Mouse (Mus musculus): ENCODE results near the gene Rab25. TPM values are rescaled to one million over a fixed set of nuclear protein-coding genes. Genes with fewer than 3 reads are reported as not detected.

Gene Rab25
- polyA plus RNA-seq, 1 experiment: 184 TPM

GRCm38 (mm10) chr3:88500087-88500486 is 48.0 kb downstream of the Rab25 start:
- no peak for TF ChIP-seq POLR2A (IDR thresholded peaks at IDR 0.05; ENCODE audit: low read depth, low read length)
- TF ChIP-seq CTCF (IDR thresholded peaks at IDR 0.05; ENCODE audit: extremely low read depth, insufficient read length, insufficient replicate concordance, low read depth, low read length): no peak
- 82% methylated on average over 7 of the region's 7 CpGs for WGBS
- Histone ChIP-seq H3K27ac (ENCODE audit: insufficient read depth, low read depth, low read length) (no peak overlapping the region), H3K36me3 (ENCODE audit: control insufficient read depth, insufficient read depth, low read length) (peaks cover 6% of the 10 kb centered on the region; the same call in 1 of the 2 replicates), H3K4me1 (ENCODE audit: control insufficient read depth, insufficient read depth, insufficient read length, low read length) (peaks cover 43% of the 10 kb centered on the region), H3K4me3 (ENCODE audit: low read depth, low read length) (peak overlapping the region; percentile 34), H3K27me3 (ENCODE audit: control insufficient read depth, insufficient read depth, low read length) (no peaks in the 10 kb centered on the region)

- Histone ChIP-seq H3K27ac (ENCODE audit: insufficient read depth, low read depth, low read length) (no peak overlapping the region), H3K36me3 (ENCODE audit: control insufficient read depth, insufficient read depth, low read length) (peaks cover 6% of the 10 kb centered on the region; the same call in 1 of the 2 replicates), H3K4me3 (ENCODE audit: low read depth, low read length) (no peak overlapping the region), H3K27me3 (ENCODE audit: control insufficient read depth, insufficient read depth, low read length) (no peaks in the 10 kb centered on the region), H3K4me1 (ENCODE audit: control insufficient read depth, insufficient read depth, insufficient read length, low read length) (peaks cover 48% of the 10 kb centered on the region)
- 73% methylated on average over 4 of the region's 4 CpGs for WGBS
- TF ChIP-seq CTCF (IDR thresholded peaks at IDR 0.05; ENCODE audit: extremely low read depth, insufficient read length, insufficient replicate concordance, low read depth, low read length) (no peak), POLR2A (IDR thresholded peaks at IDR 0.05; ENCODE audit: low read depth, low read length) (no peak)
Measured at GRCm38 (mm10) chr3:88499580-88499979, 48.5 kb downstream of the Rab25 start.

- peak overlapping the region; percentile 82 for H3K27ac ChIP-seq (ENCODE audit: insufficient read depth, low read depth, low read length)
- H3K4me1 ChIP-seq (ENCODE audit: control insufficient read depth, insufficient read depth, insufficient read length, low read length): peaks cover 62% of the 10 kb centered on the region
- TF ChIP-seq CTCF (IDR thresholded peaks at IDR 0.05; ENCODE audit: extremely low read depth, insufficient read length, insufficient replicate concordance, low read depth, low read length) (no peak), POLR2A (IDR thresholded peaks at IDR 0.05; ENCODE audit: low read depth, low read length) (no peak)
- WGBS: 48% methylated on average over 10 of the region's 10 CpGs
- H3K36me3 ChIP-seq (ENCODE audit: control insufficient read depth, insufficient read depth, low read length): peaks cover 6% of the 10 kb centered on the region; the same call in 1 of the 2 replicates
- no peak overlapping the region for H3K4me3 ChIP-seq (ENCODE audit: low read depth, low read length)
- H3K27me3 ChIP-seq (ENCODE audit: control insufficient read depth, insufficient read depth, low read length): no peaks in the 10 kb centered on the region
Measured at GRCm38 (mm10) chr3:88495741-88496415, 52.2 kb downstream of the Rab25 start.

- Histone ChIP-seq H3K27ac (ENCODE audit: insufficient read depth, low read depth, low read length) (peak overlapping the region; percentile 82), H3K36me3 (ENCODE audit: control insufficient read depth, insufficient read depth, low read length) (peaks cover 6% of the 10 kb centered on the region; the same call in 1 of the 2 replicates), H3K4me3 (ENCODE audit: low read depth, low read length) (no peak overlapping the region), H3K4me1 (ENCODE audit: control insufficient read depth, insufficient read depth, insufficient read length, low read length) (peaks cover 62% of the 10 kb centered on the region), H3K27me3 (ENCODE audit: control insufficient read depth, insufficient read depth, low read length) (no peaks in the 10 kb centered on the region)
- 20% methylated on average over 9 of the region's 9 CpGs for WGBS
- TF ChIP-seq CTCF (IDR thresholded peaks at IDR 0.05; ENCODE audit: extremely low read depth, insufficient read length, insufficient replicate concordance, low read depth, low read length) (no peak), POLR2A (IDR thresholded peaks at IDR 0.05; ENCODE audit: low read depth, low read length) (no peak)
Measured at GRCm38 (mm10) chr3:88494836-88495628, 53.1 kb downstream of the Rab25 start.

- H3K36me3 ChIP-seq (ENCODE audit: control insufficient read depth, insufficient read depth, low read length): peaks cover 3% of the 10 kb centered on the region; the same call in 1 of the 2 replicates
- H3K27ac ChIP-seq (ENCODE audit: insufficient read depth, low read depth, low read length): peak overlapping the region; percentile 82
- WGBS: 57% methylated on average over 11 of the region's 11 CpGs
- H3K4me1 ChIP-seq (ENCODE audit: control insufficient read depth, insufficient read depth, insufficient read length, low read length): peaks cover 62% of the 10 kb centered on the region
- no peaks in the 10 kb centered on the region for H3K27me3 ChIP-seq (ENCODE audit: control insufficient read depth, insufficient read depth, low read length)
- no peak for TF ChIP-seq CTCF (IDR thresholded peaks at IDR 0.05; ENCODE audit: extremely low read depth, insufficient read length, insufficient replicate concordance, low read depth, low read length)
- no peak for TF ChIP-seq POLR2A (IDR thresholded peaks at IDR 0.05; ENCODE audit: low read depth, low read length)
- H3K4me3 ChIP-seq (ENCODE audit: low read depth, low read length): no peak overlapping the region
Measured at GRCm38 (mm10) chr3:88493706-88494582, 54.2 kb downstream of the Rab25 start.

Other genes with a start within 250 kb of the Rab25 start
- gene Glmp, start 223.3 kb downstream of the Rab25 start, polyA plus RNA-seq (2012; rRNA removed): 82.0 and 181 TPM in 2 replicates
- 32.5 and 47.1 TPM in 2 replicates for gene Tmem79, start 212.2 kb downstream of the Rab25 start, polyA plus RNA-seq (2012; rRNA removed)
- 33.9 and 42.4 TPM in 2 replicates for gene Smg5, start 212.0 kb downstream of the Rab25 start, polyA plus RNA-seq (2012; rRNA removed)
- 1.5 and 1.7 TPM in 2 replicates for gene Paqr6, start 183.7 kb downstream of the Rab25 start, polyA plus RNA-seq (2012; rRNA removed)
- 2.2 and 6.7 TPM in 2 replicates for gene Bglap3, start 175.6 kb downstream of the Rab25 start, polyA plus RNA-seq (2012; rRNA removed)
- 0.70 TPM in 1 of 2 replicates, not detected in the other for gene Bglap2, start 169.6 kb downstream of the Rab25 start, polyA plus RNA-seq (2012; rRNA removed)
- 1.6 TPM in 1 of 2 replicates, not detected in the other for gene Bglap, start 163.8 kb downstream of the Rab25 start, polyA plus RNA-seq (2012; rRNA removed)
- 52.3 and 108 TPM in 2 replicates for gene Pmf1, start 138.0 kb downstream of the Rab25 start, polyA plus RNA-seq (2012; rRNA removed)
- 19.7 and 44.8 TPM in 2 replicates for gene Slc25a44, start 123.2 kb downstream of the Rab25 start, polyA plus RNA-seq (2012; rRNA removed)
- gene Sema4a, start 87.1 kb downstream of the Rab25 start, polyA plus RNA-seq (2012; rRNA removed): 137 and 321 TPM in 2 replicates
- gene Lmna, start 38.3 kb downstream of the Rab25 start, polyA plus RNA-seq (2012; rRNA removed): 209 and 353 TPM in 2 replicates
- 0.41 and 0.60 TPM in 2 replicates for gene Mex3a, start 15.9 kb downstream of the Rab25 start, polyA plus RNA-seq (2012; rRNA removed)
- gene Lamtor2, start 4.8 kb upstream of the Rab25 start, polyA plus RNA-seq (2012; rRNA removed): 99.8 and 167 TPM in 2 replicates
- gene Ubqln4, start 5.5 kb upstream of the Rab25 start, polyA plus RNA-seq (2012; rRNA removed): 26.0 and 35.4 TPM in 2 replicates
- 130 and 182 TPM in 2 replicates for gene Ssr2, start 27.6 kb upstream of the Rab25 start, polyA plus RNA-seq (2012; rRNA removed)
- gene Arhgef2, start 57.7 kb upstream of the Rab25 start, polyA plus RNA-seq (2012; rRNA removed): 49.5 and 110 TPM in 2 replicates
- gene Rxfp4, start 104.8 kb upstream of the Rab25 start, polyA plus RNA-seq (2012; rRNA removed): not detected in 2 replicates
- gene Khdc4, start 137.5 kb upstream of the Rab25 start, polyA plus RNA-seq (2012; rRNA removed): 20.2 and 23.2 TPM in 2 replicates
- gene Rit1, start 168.5 kb upstream of the Rab25 start, polyA plus RNA-seq (2012; rRNA removed): 13.2 and 21.5 TPM in 2 replicates
- gene Syt11, start 226.9 kb upstream of the Rab25 start, polyA plus RNA-seq (2012; rRNA removed): 1.8 and 1.9 TPM in 2 replicates